Mouse (Mus musculus) hindbrain, embryonic 15.5 days (tissue): ENCODE measurements around the gene Ptprr. TPM values are rescaled to one million over a fixed set of nuclear protein-coding genes. Genes with fewer than 3 reads are reported as not detected.
A peak's percentile ranks its signal among the peaks of the same experiment; 100 is the strongest.

Experiments
- ATAC-seq: fragments of 200-750 bp; cut with Nextera tagmentation; 2 replicates; pipeline ENCODE4 v1.8.0; 2017; ENCODE audit warnings: low read depth, moderate number of reproducible peaks, moderate TSS enrichment; ENCODE audit not compliant: low FRiP score
- H3K27ac ChIP-seq: fragments of 300-500 bp; sonication (generic); replicated peaks from 2 replicates; pipeline ENCODE4 v1.5.1; 2015; ENCODE audit warnings: mild to moderate bottlenecking, inconsistent platforms
- H3K27me3 ChIP-seq: fragments of 300-500 bp; sonication (generic); 2 replicates; pipeline ENCODE4 v1.6.1; 2015; ENCODE audit warnings: control low read depth, inconsistent platforms
- H3K36me3 ChIP-seq: fragments of 300-500 bp; sonication (generic); 2 replicates; pipeline ENCODE4 v1.6.1; 2015; ENCODE audit warnings: control low read depth, inconsistent platforms
- H3K4me1 ChIP-seq: fragments of 300-500 bp; sonication (generic); replicated peaks from 2 replicates; pipeline ENCODE4 v1.6.1; 2015; ENCODE audit warnings: control low read depth, inconsistent platforms
- H3K4me2 ChIP-seq: fragments of 300-500 bp; sonication (generic); 2 replicates; pipeline ENCODE4 v1.6.1; 2015; ENCODE audit warnings: moderate library complexity, mild to moderate bottlenecking, inconsistent platforms
- H3K4me3 ChIP-seq: fragments of 300-500 bp; sonication (generic); 2 replicates; pipeline ENCODE4 v1.5.1; 2015; ENCODE audit warnings: mild to moderate bottlenecking, inconsistent platforms
- H3K9ac ChIP-seq: fragments of 300-500 bp; sonication (generic); 2 replicates; pipeline ENCODE4 v1.6.1; 2015; ENCODE audit warnings: inconsistent platforms
- H3K9me3 ChIP-seq: fragments of 300-500 bp; sonication (generic); 2 replicates; pipeline ENCODE4 v1.6.1; 2016; ENCODE audit warnings: control low read depth, inconsistent platforms
- WGBS: fragments of 180-500 bp; shearing (Covaris S2); methylation state at CpG from one replicate; pipeline ENCODE4 v1.1.7; 2015; 5-methylcytosine and 5-hydroxymethylcytosine counted together
- polyA plus RNA-seq: library from polyadenylated mRNA; unstranded; fragments of >200 nt; fragmentation: Nextera tagmentation; extraction: Ambion mirVana; gene quantifications from 2 replicates; pipeline ENCODE4 v1.2.1, GENCODE M21; 2015

Gene Ptprr
- polyA plus RNA-seq, 1 experiment from 2014 or later: 22.0 TPM

- Histone ChIP-seq H3K9me3 (no peaks in the 10 kb centered on the region), H3K4me1 (no peaks in the 10 kb centered on the region), H3K36me3 (no peaks in the 10 kb centered on the region), H3K4me3 (no peak overlapping the region), H3K27me3 (no peaks in the 10 kb centered on the region), H3K27ac (no peak overlapping the region), H3K9ac (no peak overlapping the region), H3K4me2 (no peak overlapping the region)
- ATAC-seq: no peak
- WGBS: 96% methylated on average over 2 of the region's 2 CpGs
These were observed 103.5 kb downstream of the Ptprr start for GRCm38 (mm10) chr10:116121463-116121862.

GRCm38 (mm10) chr10:116123808-116124207 is 105.8 kb downstream of the Ptprr start:
- Histone ChIP-seq H3K9me3 (no peaks in the 10 kb centered on the region), H3K9ac (no peak overlapping the region), H3K4me1 (no peaks in the 10 kb centered on the region), H3K27ac (no peak overlapping the region), H3K4me2 (no peak overlapping the region), H3K36me3 (no peaks in the 10 kb centered on the region), H3K4me3 (no peak overlapping the region), H3K27me3 (no peaks in the 10 kb centered on the region)
- no peak for ATAC-seq
- 79% methylated on average over 2 of the region's 2 CpGs for WGBS

GRCm38 (mm10) chr10:116125364-116125763 is 107.4 kb downstream of the Ptprr start:
- H3K27me3 ChIP-seq: no peaks in the 10 kb centered on the region
- 58% methylated on average over 5 of the region's 5 CpGs for WGBS
- ATAC-seq: no peak
- H3K4me1 ChIP-seq: no peaks in the 10 kb centered on the region
- H3K4me2 ChIP-seq: no peak overlapping the region
- H3K9ac ChIP-seq: no peak overlapping the region
- H3K4me3 ChIP-seq: no peak overlapping the region
- H3K36me3 ChIP-seq: no peaks in the 10 kb centered on the region
- H3K27ac ChIP-seq: no peak overlapping the region
- no peaks in the 10 kb centered on the region for H3K9me3 ChIP-seq

- 83% methylated on average over 3 of the region's 3 CpGs for WGBS
These were observed 112.4 kb downstream of the Ptprr start for GRCm38 (mm10) chr10:116130401-116130800.

GRCm38 (mm10) chr10:116131223-116131622 is 113.2 kb downstream of the Ptprr start:
- WGBS: 88% methylated on average over 4 of the region's 4 CpGs
- no peak overlapping the region for H3K9ac ChIP-seq
- no peak overlapping the region for H3K4me2 ChIP-seq
- no peak overlapping the region for H3K4me3 ChIP-seq
- no peaks in the 10 kb centered on the region for H3K27me3 ChIP-seq
- no peak for ATAC-seq
- no peak overlapping the region for H3K27ac ChIP-seq
- H3K9me3 ChIP-seq: no peaks in the 10 kb centered on the region
- no peaks in the 10 kb centered on the region for H3K36me3 ChIP-seq
- no peaks in the 10 kb centered on the region for H3K4me1 ChIP-seq

More at GRCm38 (mm10) chr10:116130401-116130800, 112.4 kb downstream of the Ptprr start:
- ATAC-seq: no peak
- H3K9ac ChIP-seq: no peak overlapping the region
- no peak overlapping the region for H3K27ac ChIP-seq
- H3K36me3 ChIP-seq: no peaks in the 10 kb centered on the region
- H3K27me3 ChIP-seq: no peaks in the 10 kb centered on the region
- no peak overlapping the region for H3K4me3 ChIP-seq
- no peaks in the 10 kb centered on the region for H3K4me1 ChIP-seq
- no peaks in the 10 kb centered on the region for H3K9me3 ChIP-seq
- no peak overlapping the region for H3K4me2 ChIP-seq

GRCm38 (mm10) chr10:116132233-116132632 is 114.2 kb downstream of the Ptprr start:
- Histone ChIP-seq H3K36me3 (no peaks in the 10 kb centered on the region), H3K27me3 (no peaks in the 10 kb centered on the region), H3K9me3 (no peaks in the 10 kb centered on the region), H3K4me1 (no peaks in the 10 kb centered on the region), H3K4me3 (no peak overlapping the region), H3K27ac (no peak overlapping the region), H3K4me2 (no peak overlapping the region), H3K9ac (no peak overlapping the region)
- WGBS: 86% methylated on average over 4 of the region's 4 CpGs
- ATAC-seq: no peak

GRCm38 (mm10) chr10:116135187-116135586 is 117.2 kb downstream of the Ptprr start:
- no peaks in the 10 kb centered on the region for H3K27me3 ChIP-seq
- 81% methylated on average over 2 of the region's 2 CpGs for WGBS
- ATAC-seq: no peak
- no peak overlapping the region for H3K9ac ChIP-seq
- H3K4me2 ChIP-seq: no peak overlapping the region
- H3K27ac ChIP-seq: no peak overlapping the region
- H3K9me3 ChIP-seq: no peaks in the 10 kb centered on the region
- H3K36me3 ChIP-seq: no peaks in the 10 kb centered on the region
- no peaks in the 10 kb centered on the region for H3K4me1 ChIP-seq
- H3K4me3 ChIP-seq: no peak overlapping the region

DNA sequence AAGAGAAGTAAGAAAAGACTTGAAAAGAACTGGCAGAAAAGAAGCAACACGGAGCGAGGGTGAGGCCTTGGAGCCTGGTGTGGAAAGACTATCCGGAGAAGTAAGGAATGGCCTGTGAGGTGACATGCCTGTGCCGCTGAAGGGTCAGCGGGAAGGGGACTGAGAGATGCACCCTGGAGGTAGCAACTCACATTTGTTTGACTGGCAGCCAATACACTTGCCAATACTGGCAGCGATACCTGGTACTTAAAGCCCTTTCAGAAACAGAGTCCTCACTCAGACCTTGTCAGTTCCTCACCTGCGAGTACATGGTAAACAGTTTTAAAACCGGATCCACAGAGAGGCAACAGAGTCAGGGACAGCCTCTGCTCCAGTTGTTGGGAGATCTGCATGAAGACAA is 122.2 kb downstream of the Ptprr start:
- H3K27me3 ChIP-seq: no peaks in the 10 kb centered on the region
- H3K9me3 ChIP-seq: no peaks in the 10 kb centered on the region
- no peak overlapping the region for H3K9ac ChIP-seq
- H3K27ac ChIP-seq: no peak overlapping the region
- ATAC-seq: no peak
- H3K4me3 ChIP-seq: no peak overlapping the region
- 93% methylated on average over 8 of the region's 8 CpGs for WGBS
- no peaks in the 10 kb centered on the region for H3K4me1 ChIP-seq
- no peak overlapping the region for H3K4me2 ChIP-seq
- no peaks in the 10 kb centered on the region for H3K36me3 ChIP-seq

GRCm38 (mm10) chr10:116143684-116144083 is 125.7 kb downstream of the Ptprr start:
- no peak overlapping the region for H3K4me2 ChIP-seq
- no peaks in the 10 kb centered on the region for H3K9me3 ChIP-seq
- no peak overlapping the region for H3K27ac ChIP-seq
- ATAC-seq: no peak
- H3K4me1 ChIP-seq: 0 out of 2 replicates have a peak, but pooled peaks cover 7% of the 10 kb centered on the region
- H3K4me3 ChIP-seq: no peak overlapping the region
- 82% methylated on average over 10 of the region's 10 CpGs for WGBS
- no peak overlapping the region for H3K9ac ChIP-seq
- H3K27me3 ChIP-seq: no peaks in the 10 kb centered on the region
- no peaks in the 10 kb centered on the region for H3K36me3 ChIP-seq

- Histone ChIP-seq H3K4me2 (no peak overlapping the region), H3K36me3 (no peaks in the 10 kb centered on the region), H3K4me1 (0 out of 2 replicates have a peak, but pooled peaks cover 7% of the 10 kb centered on the region)
These were observed 128.1 kb downstream of the Ptprr start for GRCm38 (mm10) chr10:116146091-116146490.

DNA sequence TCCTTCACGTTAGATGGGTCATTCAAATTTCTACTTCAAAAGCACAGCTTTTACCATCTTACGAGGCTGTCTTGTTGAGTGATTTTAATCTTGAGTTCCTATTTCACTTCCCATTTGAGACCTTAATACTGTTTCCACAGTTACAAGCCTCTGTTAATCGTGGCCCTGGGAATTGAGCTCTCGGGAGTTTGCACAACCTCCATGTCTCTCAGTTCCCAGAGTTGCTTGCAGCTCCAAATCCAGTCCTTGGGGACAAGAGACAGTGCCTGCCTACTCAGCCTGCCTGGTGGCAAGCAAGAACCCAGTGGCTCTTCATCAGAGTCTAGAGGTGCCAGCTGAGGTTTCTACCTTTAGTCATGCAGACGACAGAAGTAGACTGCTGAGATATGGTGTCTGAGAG is 136.7 kb downstream of the Ptprr start:
- no peak overlapping the region for H3K4me3 ChIP-seq
- H3K4me1 ChIP-seq: no peaks in the 10 kb centered on the region
- H3K9ac ChIP-seq: no peak overlapping the region
- H3K36me3 ChIP-seq: no peaks in the 10 kb centered on the region
- H3K4me2 ChIP-seq: no peak overlapping the region
- no peak for ATAC-seq
- H3K27ac ChIP-seq: peak overlapping the region; percentile 34; the same call in 1 of the 2 replicates
- no peaks in the 10 kb centered on the region for H3K9me3 ChIP-seq
- WGBS: 68% methylated on average over 5 of the region's 5 CpGs
- H3K27me3 ChIP-seq: no peaks in the 10 kb centered on the region

More at GRCm38 (mm10) chr10:116146091-116146490, 128.1 kb downstream of the Ptprr start:
- Histone ChIP-seq H3K4me3 (no peak overlapping the region), H3K27me3 (no peaks in the 10 kb centered on the region), H3K9ac (no peak overlapping the region), H3K27ac (no peak overlapping the region), H3K9me3 (no peaks in the 10 kb centered on the region)
- no peak for ATAC-seq
- 23% methylated on average over 9 of the region's 9 CpGs for WGBS

- H3K27ac ChIP-seq: no peak overlapping the region
- no peak overlapping the region for H3K4me2 ChIP-seq
- H3K36me3 ChIP-seq: no peaks in the 10 kb centered on the region
- no peak overlapping the region for H3K4me3 ChIP-seq
- ATAC-seq: no peak
- no peaks in the 10 kb centered on the region for H3K4me1 ChIP-seq
- 86% methylated on average over 1 of the region's 1 CpGs for WGBS
- no peaks in the 10 kb centered on the region for H3K27me3 ChIP-seq
- no peaks in the 10 kb centered on the region for H3K9me3 ChIP-seq
- H3K9ac ChIP-seq: no peak overlapping the region
These were observed 138.7 kb downstream of the Ptprr start for GRCm38 (mm10) chr10:116156699-116157098.

- Histone ChIP-seq H3K27ac (no peak overlapping the region), H3K4me1 (no peaks in the 10 kb centered on the region), H3K27me3 (no peaks in the 10 kb centered on the region), H3K9me3 (no peaks in the 10 kb centered on the region), H3K4me3 (no peak overlapping the region), H3K4me2 (no peak overlapping the region), H3K36me3 (no peaks in the 10 kb centered on the region), H3K9ac (no peak overlapping the region)
- no peak for ATAC-seq
- 80% methylated on average over 12 of the region's 12 CpGs for WGBS
These were observed 144.3 kb downstream of the Ptprr start for GRCm38 (mm10) chr10:116162338-116162737.
